Mouse (Mus musculus) layer of hippocampus, adult 9-10 months (tissue): ENCODE results near the gene Gm3424.
A peak's percentile ranks its signal among the peaks of the same experiment; 100 is the strongest.
"Not testable (repeated sequence)": the region's sequence is repeated elsewhere in the genome, so short reads cannot be mapped to it uniquely, and the experiment has no call there.

ENCODE experiments used
- DNase-seq: peaks from one replicate; pipeline ENCODE4 v3.0.0; 2022; ENCODE audit warnings: low spot score

The Gm3424 gene

GRCm38 (mm10) chr14:5830229-5830628 is at the start of gene Gm3424:
Gm3424 (minus strand) TSS chr14:5830329.
- DNase-seq = not testable (repeated sequence)

GRCm38 (mm10) chr14:5879791-5880190 is 49.7 kb upstream of the Gm3424 start:
- not testable (repeated sequence) for DNase-seq

DNA sequence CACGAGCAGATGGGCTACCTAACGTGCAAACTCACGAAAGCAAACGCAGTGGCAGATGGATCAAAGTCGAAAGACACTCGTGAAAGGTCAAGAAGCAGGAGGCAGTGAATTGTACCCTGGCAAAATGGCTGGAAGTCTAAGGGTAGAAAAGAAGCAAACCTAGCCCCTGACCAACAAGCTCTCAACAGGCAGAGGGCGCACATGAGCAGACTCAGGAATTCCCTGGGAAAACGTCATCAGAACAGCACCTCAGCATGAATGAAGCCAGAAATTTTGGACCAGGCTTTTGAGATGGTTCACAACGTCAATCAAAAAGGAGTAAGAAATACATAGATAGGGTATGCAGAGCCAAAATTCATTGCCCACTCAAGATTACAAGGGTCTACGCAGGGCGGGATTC is 49.0 kb upstream of the Gm3424 start:
- peak; percentile 9 for DNase-seq

- DNase-seq = not testable (repeated sequence)
Measured at GRCm38 (mm10) chr14:5855911-5856310, 25.8 kb upstream of the Gm3424 start.

GRCm38 (mm10) chr14:5812699-5813356 is 17.3 kb downstream of the Gm3424 start:
- not testable (repeated sequence) for DNase-seq

- not testable (repeated sequence) for DNase-seq
Measured at GRCm38 (mm10) chr14:5807882-5808281, 22.2 kb downstream of the Gm3424 start, which contains the start of gene Gm3383. Gm3383 (minus strand) TSS chr14:5807982.
